ENCODE assay signal across 8 mouse cellular contexts in the genomic region with DNA sequence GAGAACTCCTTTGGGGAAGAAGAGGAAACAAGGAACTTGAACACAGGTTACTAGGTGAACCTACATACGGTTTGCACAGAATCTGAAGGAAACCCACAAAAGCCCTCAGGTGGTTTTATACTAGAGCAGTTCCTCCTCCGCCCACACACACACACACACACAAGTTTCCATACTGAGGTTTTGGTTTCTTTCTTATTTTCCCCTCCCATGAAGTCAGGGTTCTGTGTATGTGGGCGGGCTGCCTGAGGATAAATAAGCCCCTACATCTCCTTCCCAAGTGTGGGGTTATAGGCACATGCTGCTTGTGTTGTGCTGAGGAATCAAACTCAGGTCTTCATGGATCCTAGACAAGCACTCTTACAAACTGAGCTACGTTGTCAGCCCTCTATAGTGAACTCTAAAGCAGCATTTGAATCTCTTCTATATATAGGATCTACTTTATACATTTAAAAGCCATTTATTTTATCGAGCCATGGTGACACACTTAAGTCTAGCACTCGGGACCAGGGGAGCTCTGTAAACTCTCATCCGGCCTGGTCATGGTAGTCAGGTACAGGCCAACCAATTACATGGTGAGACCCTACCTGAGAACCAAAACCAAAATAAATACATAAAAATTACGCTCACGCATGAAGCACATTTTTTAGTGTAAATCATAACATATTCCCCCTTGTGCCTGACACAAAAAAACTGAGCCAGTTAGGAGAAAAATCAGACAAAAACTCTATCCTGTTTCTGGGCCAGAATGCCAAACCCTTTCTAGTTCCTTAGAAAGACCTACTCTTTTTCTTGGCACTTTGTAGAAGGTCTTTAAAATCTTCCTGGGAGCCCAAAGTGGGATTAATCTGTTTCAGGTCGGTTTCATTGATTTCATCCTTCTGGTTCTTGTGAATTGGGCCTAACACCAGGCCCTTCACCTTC. TPM values are rescaled to one million over a fixed set of nuclear protein-coding genes. Genes with fewer than 3 reads are reported as not detected.
DNase-seq lines count a peak whose midpoint lies in the region; ATAC-seq and TF ChIP-seq lines count a peak whose summit lies in the region.

No protein-coding gene starts in this region.

- dilution Hi-C loops in CH12.LX (cut with MboI; ENCODE audit: extremely low pct_ligation_motif_present, extremely low pct_unique_long_range_greater_than_20kb, low sequenced_read_pairs): no loop called here

- ATAC-seq in forebrain, postnatal 0 days: no peak
- ATAC-seq in liver, embryonic 14.5 days (ENCODE audit: insufficient read depth): no peak
- ATAC-seq in stomach, embryonic 14.5 days (ENCODE audit: insufficient number of reproducible peaks, insufficient read depth, low FRiP score, low read depth): no peak

- TF ChIP-seq CTCF in CH12.LX (conservative IDR thresholded peaks at IDR 0.05 in 1 of 2, IDR thresholded peaks at IDR 0.05 in 1 of 2; ENCODE audit: low read depth in 2 of 2, low read length in 2 of 2): no peak
- no peak for TF ChIP-seq CTCF in forebrain, postnatal 0 days (IDR thresholded peaks at IDR 0.05; ENCODE audit: low read depth)
- TF ChIP-seq CTCF in liver, embryonic 14.5 days (IDR thresholded peaks at IDR 0.05; ENCODE audit: low read depth): no peak

- TF ChIP-seq POLR2A in CH12.LX (IDR thresholded peaks at IDR 0.05; ENCODE audit: low read depth, low read length): peak; percentile 51; the same call in 1 of the 2 replicates

- DNase-seq in cerebellum, adult 9-10 months: peak; percentile 30
- DNase-seq in cerebellum, postnatal 36 days: no peak
- DNase-seq in CH12.LX (ENCODE audit: extremely low read depth): peak; percentile 80
- no peak for DNase-seq in forebrain, postnatal 0 days
- DNase-seq in liver, embryonic 14.5 days (ENCODE audit: low read depth in 3 of 3, low spot score in 3 of 3): no peak
- DNase-seq in urinary bladder, postnatal 36 days (ENCODE audit: low spot score in 2 of 2): no peak
- DNase-seq in testis, postnatal 14 days (ENCODE audit: low spot score): no peak

- H3K4me1 ChIP-seq in CH12.LX (ENCODE audit: control insufficient read depth in 1 of 2, insufficient read depth in 2 of 2): peaks cover 0 to 52% of the 10 kb centered on the region in 2 experiments; a peak in 2 of 4 replicates
- H3K4me1 ChIP-seq in forebrain, postnatal 0 days (ENCODE audit: insufficient read depth): peaks cover 13% of the 10 kb centered on the region
- peaks cover 55 to 62% of the 10 kb centered on the region in 2 experiments for H3K4me1 ChIP-seq in liver, embryonic 14.5 days (replicated peaks; ENCODE audit: control insufficient read depth in 2 of 2, insufficient read depth in 2 of 2, low read length in 1 of 2)
- H3K4me1 ChIP-seq in stomach, embryonic 14.5 days (ENCODE audit: control insufficient read depth, insufficient read depth, low read length): peaks cover 21% of the 10 kb centered on the region

- 62% methylated on average over 10 of the region's 10 CpGs for WGBS in forebrain, postnatal 0 days
- WGBS in liver, embryonic 14.5 days (ENCODE audit: insufficient replicate concordance): 38% methylated on average over 10 of the region's 10 CpGs
- WGBS in stomach, embryonic 14.5 days: 44% methylated on average over 10 of the region's 10 CpGs

- no peak for TF ChIP-seq RAD21 in CH12.LX (IDR thresholded peaks at IDR 0.05; ENCODE audit: low read depth, low read length)

- H3K4me3 ChIP-seq in CH12.LX (replicated peaks in 1 of 3; ENCODE audit: low read depth in 2 of 3, low read length in 2 of 3, poor library complexity in 1 of 3): peak overlapping the region; percentile 73 to 99 (median 89)
- H3K4me3 ChIP-seq in forebrain, postnatal 0 days (ENCODE audit: low read depth, low read length): peak overlapping the region; percentile 84
- H3K4me3 ChIP-seq in liver, embryonic 14.5 days (ENCODE audit: insufficient read depth in 1 of 2, low read depth in 2 of 2, low read length in 2 of 2): peak overlapping the region; percentile 98 to 99
- peak overlapping the region; percentile 76 for H3K4me3 ChIP-seq in stomach, embryonic 14.5 days (ENCODE audit: low read depth, low read length)

- H3K9me3 ChIP-seq in CH12.LX (replicated peaks; ENCODE audit: low read length): no peaks in the 10 kb centered on the region
- H3K9me3 ChIP-seq in forebrain, postnatal 0 days (ENCODE audit: low read length): no peaks in the 10 kb centered on the region
- H3K9me3 ChIP-seq in liver, embryonic 14.5 days (ENCODE audit: control insufficient read depth, low read length): no peaks in the 10 kb centered on the region
- no peaks in the 10 kb centered on the region for H3K9me3 ChIP-seq in stomach, embryonic 14.5 days (ENCODE audit: control insufficient read depth, low read depth, low read length)

- peaks cover 33% of the 10 kb centered on the region for H3K79me2 ChIP-seq in CH12.LX (replicated peaks; ENCODE audit: control insufficient read depth, extremely low read depth, insufficient read depth, poor library complexity, severe bottlenecking)

- in situ Hi-C loops in CH12.LX (cut with MboI; ENCODE audit: low pct_ligation_motif_present, low pct_unique_long_range_greater_than_20kb, low sequenced_read_pairs): no loop called here

- peak overlapping the region; percentile 86 for H3K4me2 ChIP-seq in CH12.LX (ENCODE audit: insufficient read depth, low read depth, poor library complexity, severe bottlenecking)
- H3K4me2 ChIP-seq in forebrain, postnatal 0 days (ENCODE audit: low read depth): peak overlapping the region; percentile 74
- H3K4me2 ChIP-seq in liver, embryonic 14.5 days (ENCODE audit: low read depth): peak overlapping the region; percentile 98
- peak overlapping the region; percentile 78 for H3K4me2 ChIP-seq in stomach, embryonic 14.5 days (replicated peaks; ENCODE audit: low read depth, low read length)

- H3K27ac ChIP-seq in CH12.LX (ENCODE audit: insufficient read depth, low read depth): peak overlapping the region; percentile 96
- H3K27ac ChIP-seq in forebrain, postnatal 0 days (ENCODE audit: low read depth, low read length): peak overlapping the region; percentile 97
- peak overlapping the region; percentile 99 for H3K27ac ChIP-seq in liver, embryonic 14.5 days
- peak overlapping the region; percentile 80; the same call in 1 of the 2 replicates for H3K27ac ChIP-seq in stomach, embryonic 14.5 days (ENCODE audit: low read length)

- peak; percentile 86 for TF ChIP-seq EP300 in CH12.LX (IDR thresholded peaks at IDR 0.05; ENCODE audit: low read length)
- TF ChIP-seq EP300 in liver, embryonic 14.5 days (IDR thresholded peaks at IDR 0.05; ENCODE audit: low read depth): no peak

- peak overlapping the region; percentile 96 for H3K9ac ChIP-seq in CH12.LX (ENCODE audit: insufficient read depth, low read depth)
- peak overlapping the region; percentile 88 for H3K9ac ChIP-seq in forebrain, postnatal 0 days
- H3K9ac ChIP-seq in liver, embryonic 14.5 days (replicated peaks): peak overlapping the region; percentile 99
- peak overlapping the region; percentile 75 for H3K9ac ChIP-seq in stomach, embryonic 14.5 days (replicated peaks; ENCODE audit: low read depth, low read length)

- no peaks in the 10 kb centered on the region for H3K27me3 ChIP-seq in CH12.LX (replicated peaks)
- no peaks in the 10 kb centered on the region for H3K27me3 ChIP-seq in forebrain, postnatal 0 days (ENCODE audit: insufficient read depth, low read length)
- H3K27me3 ChIP-seq in liver, embryonic 14.5 days (ENCODE audit: control insufficient read depth, insufficient read depth, low read length): no peaks in the 10 kb centered on the region
- no peaks in the 10 kb centered on the region for H3K27me3 ChIP-seq in stomach, embryonic 14.5 days (ENCODE audit: control insufficient read depth, insufficient read depth, low read length)

- peaks cover 43 to 55% of the 10 kb centered on the region in 2 experiments for H3K36me3 ChIP-seq in CH12.LX (replicated peaks in 1 of 2; ENCODE audit: control insufficient read depth in 1 of 2, insufficient read depth in 1 of 2, low read length in 1 of 2)
- H3K36me3 ChIP-seq in forebrain, postnatal 0 days (ENCODE audit: insufficient read depth): peaks cover 44% of the 10 kb centered on the region
- peaks cover 56% of the 10 kb centered on the region for H3K36me3 ChIP-seq in liver, embryonic 14.5 days (replicated peaks; ENCODE audit: control insufficient read depth, insufficient read depth, low read depth)
- H3K36me3 ChIP-seq in stomach, embryonic 14.5 days (ENCODE audit: control insufficient read depth, insufficient read depth, low read length): peaks cover 40% of the 10 kb centered on the region

RNA-seq across cellular contexts. Expression of gene Slc3a2, which starts 11.0 kb away (rescaled TPM):
- total RNA-seq in CH12.LX (2012; rRNA removed) (177 and 269 TPM in 2 replicates), CH12.LX (2014; rRNA removed) (251 and 284 TPM in 2 replicates)
- 432 and 478 TPM in 2 replicates for polyA plus RNA-seq in CH12.LX (2012; ENCODE audit: insufficient read length, low read depth)
- 107 and 116 TPM in 2 replicates for total RNA-seq in forebrain, postnatal 0 days (2014; rRNA removed)
- polyA plus RNA-seq in forebrain, postnatal 0 days (2015; fragmentation: Nextera tagmentation; extraction: Ambion mirVana): 247 and 256 TPM in 2 replicates
- 78.4 and 82.2 TPM in 2 replicates for polyA plus RNA-seq in liver, embryonic 14.5 days (2012; rRNA removed)
- polyA plus RNA-seq in liver, embryonic 14.5 days (2014; fragmentation: Nextera tagmentation; extraction: Ambion mirVana): 88.5 and 89.1 TPM in 2 replicates
- polyA plus RNA-seq in stomach, embryonic 14.5 days (2014; fragmentation: Nextera tagmentation; extraction: Ambion mirVana): 80.8 and 91.1 TPM in 2 replicates

RNA-seq across cellular contexts. Expression of gene Wdr74, which starts 23.4 kb away (rescaled TPM):
- total RNA-seq in CH12.LX (2012; rRNA removed) (133 and 179 TPM in 2 replicates), CH12.LX (2014; rRNA removed) (182 and 203 TPM in 2 replicates)
- 208 and 235 TPM in 2 replicates for polyA plus RNA-seq in CH12.LX (2012; ENCODE audit: insufficient read length, low read depth)
- 74.1 and 85.9 TPM in 2 replicates for total RNA-seq in forebrain, postnatal 0 days (2014; rRNA removed)
- 98.7 and 113 TPM in 2 replicates for polyA plus RNA-seq in forebrain, postnatal 0 days (2015; fragmentation: Nextera tagmentation; extraction: Ambion mirVana)
- 27.7 and 34.1 TPM in 2 replicates for polyA plus RNA-seq in liver, embryonic 14.5 days (2012; rRNA removed)
- polyA plus RNA-seq in liver, embryonic 14.5 days (2014; fragmentation: Nextera tagmentation; extraction: Ambion mirVana): 51.6 and 57.6 TPM in 2 replicates
- polyA plus RNA-seq in stomach, embryonic 14.5 days (2014; fragmentation: Nextera tagmentation; extraction: Ambion mirVana): 79.4 and 85.6 TPM in 2 replicates

RNA-seq across cellular contexts. Expression of gene 1700092M07Rik, which starts 28.3 kb away (rescaled TPM):
- total RNA-seq in CH12.LX (2012; rRNA removed): 3.8 and 4.8 TPM in 2 replicates
- 1.0 and 2.4 TPM in 2 replicates for total RNA-seq in CH12.LX (2014; rRNA removed)
- 3.1 and 4.3 TPM in 2 replicates for polyA plus RNA-seq in CH12.LX (2012; ENCODE audit: insufficient read length, low read depth)
- not detected in 2 replicates for total RNA-seq in forebrain, postnatal 0 days (2014; rRNA removed)
- 0.65 and 0.67 TPM in 2 replicates for polyA plus RNA-seq in forebrain, postnatal 0 days (2015; fragmentation: Nextera tagmentation; extraction: Ambion mirVana)
- 0.65 and 0.78 TPM in 2 replicates for polyA plus RNA-seq in liver, embryonic 14.5 days (2012; rRNA removed)
- 0.34 and 0.63 TPM in 2 replicates for polyA plus RNA-seq in liver, embryonic 14.5 days (2014; fragmentation: Nextera tagmentation; extraction: Ambion mirVana)
- 1.0 and 1.9 TPM in 2 replicates for polyA plus RNA-seq in stomach, embryonic 14.5 days (2014; fragmentation: Nextera tagmentation; extraction: Ambion mirVana)

RNA-seq across cellular contexts. Expression of gene Stx5a, which starts 29.0 kb away (rescaled TPM):
- total RNA-seq in CH12.LX (2012; rRNA removed) (47.5 and 48.1 TPM in 2 replicates), CH12.LX (2014; rRNA removed) (49.1 and 49.7 TPM in 2 replicates)
- polyA plus RNA-seq in CH12.LX (2012; ENCODE audit: insufficient read length, low read depth): 35.2 and 39.3 TPM in 2 replicates
- 130 and 140 TPM in 2 replicates for total RNA-seq in forebrain, postnatal 0 days (2014; rRNA removed)
- polyA plus RNA-seq in forebrain, postnatal 0 days (2015; fragmentation: Nextera tagmentation; extraction: Ambion mirVana): 86.4 and 97.6 TPM in 2 replicates
- 29.9 and 32.0 TPM in 2 replicates for polyA plus RNA-seq in liver, embryonic 14.5 days (2012; rRNA removed)
- 36.7 and 36.9 TPM in 2 replicates for polyA plus RNA-seq in liver, embryonic 14.5 days (2014; fragmentation: Nextera tagmentation; extraction: Ambion mirVana)
- 141 and 143 TPM in 2 replicates for polyA plus RNA-seq in stomach, embryonic 14.5 days (2014; fragmentation: Nextera tagmentation; extraction: Ambion mirVana)

RNA-seq across cellular contexts. Expression of gene Nxf1, which starts 44.7 kb away (rescaled TPM):
- total RNA-seq in CH12.LX (2012; rRNA removed) (66.5 and 83.6 TPM in 2 replicates), CH12.LX (2014; rRNA removed) (101 and 102 TPM in 2 replicates)
- polyA plus RNA-seq in CH12.LX (2012; ENCODE audit: insufficient read length, low read depth): 136 and 160 TPM in 2 replicates
- total RNA-seq in forebrain, postnatal 0 days (2014; rRNA removed): 81.7 and 114 TPM in 2 replicates
- polyA plus RNA-seq in forebrain, postnatal 0 days (2015; fragmentation: Nextera tagmentation; extraction: Ambion mirVana): 97.1 and 97.9 TPM in 2 replicates
- 66.2 and 90.9 TPM in 2 replicates for polyA plus RNA-seq in liver, embryonic 14.5 days (2012; rRNA removed)
- polyA plus RNA-seq in liver, embryonic 14.5 days (2014; fragmentation: Nextera tagmentation; extraction: Ambion mirVana): 77.4 and 84.9 TPM in 2 replicates
- polyA plus RNA-seq in stomach, embryonic 14.5 days (2014; fragmentation: Nextera tagmentation; extraction: Ambion mirVana): 168 and 178 TPM in 2 replicates

Comparison
In these comparisons a context has a peak if more than half of its experiments do, and no peak if none do; other contexts are left out.
1. DNase-seq: peak in cerebellum, adult 9-10 months (single experiment) and CH12.LX (single experiment); none in cerebellum, postnatal 36 days (0 of 2), forebrain, postnatal 0 days (single experiment), liver, embryonic 14.5 days (0 of 3), urinary bladder, postnatal 36 days (0 of 2) and testis, postnatal 14 days (single experiment).
2. Peak in every context shown above with its lines, with median percentiles within 50 percentile points of each other: H3K27ac ChIP-seq, H3K4me2 ChIP-seq, H3K4me3 ChIP-seq and H3K9ac ChIP-seq.